Mouse (Mus musculus): Measurements from ENCODE around the gene Akap9. TPM values are rescaled to one million over a fixed set of nuclear protein-coding genes. Genes with fewer than 3 reads are reported as not detected.
"Not testable (repeated sequence)": the region's sequence is repeated elsewhere in the genome, so short reads cannot be mapped to it uniquely, and the experiment has no call there.

Akap9 gene
- total RNA-seq, 2 experiments from 2014 or later: 65.8 to 87.2 TPM

GRCm38 (mm10) chr5:3954541-3954940 is 26.7 kb downstream of the Akap9 start:
- DNase-seq (ENCODE audit: low spot score in 2 of 2): no peak
- intact Hi-C loops (cut with DNase I): no loop called here

DNA sequence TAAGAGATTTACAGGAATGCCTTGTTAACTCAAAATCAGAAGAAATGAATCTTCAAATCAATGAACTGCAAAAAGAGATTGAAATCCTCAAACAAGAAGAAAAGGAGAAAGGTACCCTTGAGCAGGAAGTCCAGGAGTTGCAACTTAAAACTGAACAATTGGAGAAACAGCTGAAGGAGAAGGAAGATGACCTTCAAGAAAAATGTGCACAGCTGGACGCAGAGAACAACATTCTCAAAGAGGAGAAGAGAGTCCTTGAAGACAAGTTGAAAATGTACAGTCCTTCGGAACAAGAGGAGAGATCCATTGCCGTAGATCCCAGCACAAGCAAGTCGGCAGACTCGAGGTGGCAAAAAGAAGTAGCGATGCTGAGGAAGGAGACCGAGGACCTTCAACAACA is 33.4 kb downstream of the Akap9 start:
- intact Hi-C loops (cut with DNase I): no loop called here
- DNase-seq (ENCODE audit: low spot score in 2 of 2): no peak

- no peak for DNase-seq (ENCODE audit: low spot score in 2 of 2)
- intact Hi-C loops (cut with DNase I): no loop called here
Observed at GRCm38 (mm10) chr5:3968415-3968814, 40.6 kb downstream of the Akap9 start.

GRCm38 (mm10) chr5:3969114-3969513 is 41.3 kb downstream of the Akap9 start:
- no peak for DNase-seq (ENCODE audit: low spot score in 2 of 2)
- intact Hi-C loops (cut with DNase I): no loop called here

DNA sequence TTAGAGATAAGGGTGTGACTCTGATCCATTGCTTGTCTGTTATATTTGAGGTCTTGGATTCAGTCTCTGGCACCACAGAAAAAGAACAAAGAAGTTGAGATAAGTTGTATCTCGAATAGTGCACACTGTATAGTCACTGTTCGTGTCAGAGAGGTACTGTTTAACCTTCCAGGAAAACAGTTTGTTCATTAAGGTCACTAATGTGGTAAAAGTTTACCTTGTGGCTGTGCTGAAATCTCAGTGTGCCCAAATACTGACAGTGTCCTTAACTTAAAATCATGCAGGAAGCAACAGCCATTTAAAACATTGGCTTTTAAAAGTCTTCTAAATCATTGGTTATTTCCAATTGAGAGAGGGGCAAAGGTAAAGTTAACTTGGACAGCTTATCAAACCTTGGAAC is 43.1 kb downstream of the Akap9 start:
- DNase-seq (ENCODE audit: low spot score in 2 of 2): no peak
- intact Hi-C loops (cut with DNase I): no loop called here

DNA sequence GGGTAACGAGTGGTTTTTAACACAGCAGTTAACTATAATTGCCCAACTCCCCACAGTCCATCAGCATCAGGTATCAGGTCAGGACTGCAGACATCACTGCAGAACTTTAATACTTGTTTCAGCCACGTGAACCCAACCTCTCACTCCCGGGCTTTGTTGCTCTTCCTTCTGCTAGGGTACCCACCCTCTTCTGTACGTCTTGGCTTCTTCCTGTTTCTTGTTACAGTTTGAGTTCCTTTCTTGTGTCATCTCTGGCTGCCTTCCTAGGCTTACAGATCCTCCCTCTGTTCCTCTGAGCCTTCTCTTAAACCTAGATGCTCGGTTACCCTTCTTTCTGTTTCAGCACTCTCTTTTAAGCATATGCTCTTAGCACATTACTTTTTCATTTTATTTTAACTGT is 45.9 kb downstream of the Akap9 start:
- intact Hi-C loops (cut with DNase I): no loop called here

GRCm38 (mm10) chr5:3974896-3975295 is 47.0 kb downstream of the Akap9 start:
- intact Hi-C loops (cut with DNase I): no loop called here
- no peak for DNase-seq (ENCODE audit: low spot score in 2 of 2)

More for the DNA sequence above, 45.9 kb downstream of the Akap9 start:
- DNase-seq (ENCODE audit: low spot score in 2 of 2): no peak

GRCm38 (mm10) chr5:3976111-3976510 is 48.3 kb downstream of the Akap9 start:
- intact Hi-C loops (cut with DNase I): no loop called here
- DNase-seq (ENCODE audit: low spot score in 2 of 2): no peak

DNA sequence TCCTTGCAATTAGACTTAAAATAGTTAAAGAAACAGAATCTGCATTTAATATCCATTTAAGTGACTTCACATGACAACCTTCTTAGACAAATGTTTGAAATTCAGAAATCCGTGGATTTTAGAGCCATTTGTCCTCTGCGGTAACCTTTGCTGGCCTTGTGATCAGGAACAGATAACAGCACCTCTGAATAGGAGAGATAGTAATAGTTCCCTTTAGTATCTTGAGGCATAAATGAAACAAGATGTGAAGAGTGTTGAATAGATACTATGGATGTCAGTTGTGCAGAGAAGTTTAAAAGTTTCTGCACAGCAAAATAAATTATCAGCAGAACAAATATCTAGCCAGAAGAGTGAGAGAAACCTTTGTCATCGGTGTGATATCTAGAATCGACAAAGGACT is 50.0 kb downstream of the Akap9 start:
- no peak for DNase-seq (ENCODE audit: low spot score in 2 of 2)
- intact Hi-C loops (cut with DNase I): no loop called here

- intact Hi-C loops (cut with DNase I): no loop called here
Observed at GRCm38 (mm10) chr5:3989608-3990007, 61.8 kb downstream of the Akap9 start.

DNA sequence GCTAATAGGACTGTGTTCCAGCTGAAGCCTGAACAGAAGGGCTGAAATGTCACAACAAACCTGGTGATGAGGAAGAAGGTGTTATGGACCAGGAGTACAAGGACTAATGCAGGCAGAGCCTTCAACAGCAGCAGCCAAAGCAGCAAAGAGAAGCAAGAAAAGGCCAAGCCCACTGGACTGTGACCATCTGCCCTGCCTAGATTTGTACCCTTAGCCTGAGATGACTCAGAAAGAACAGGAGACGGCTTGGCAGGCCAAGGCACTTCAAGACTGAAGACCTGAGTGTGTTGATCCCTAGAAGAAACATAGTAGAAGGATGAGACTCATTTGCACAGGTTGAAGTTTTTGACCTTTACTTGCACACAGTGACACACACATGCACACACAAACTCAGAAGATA is 62.6 kb downstream of the Akap9 start:
- no peak for DNase-seq (ENCODE audit: low spot score in 2 of 2)
- intact Hi-C loops (cut with DNase I): no loop called here

More at GRCm38 (mm10) chr5:3989608-3990007, 61.8 kb downstream of the Akap9 start:
- no peak for DNase-seq (ENCODE audit: low spot score in 2 of 2)

DNA sequence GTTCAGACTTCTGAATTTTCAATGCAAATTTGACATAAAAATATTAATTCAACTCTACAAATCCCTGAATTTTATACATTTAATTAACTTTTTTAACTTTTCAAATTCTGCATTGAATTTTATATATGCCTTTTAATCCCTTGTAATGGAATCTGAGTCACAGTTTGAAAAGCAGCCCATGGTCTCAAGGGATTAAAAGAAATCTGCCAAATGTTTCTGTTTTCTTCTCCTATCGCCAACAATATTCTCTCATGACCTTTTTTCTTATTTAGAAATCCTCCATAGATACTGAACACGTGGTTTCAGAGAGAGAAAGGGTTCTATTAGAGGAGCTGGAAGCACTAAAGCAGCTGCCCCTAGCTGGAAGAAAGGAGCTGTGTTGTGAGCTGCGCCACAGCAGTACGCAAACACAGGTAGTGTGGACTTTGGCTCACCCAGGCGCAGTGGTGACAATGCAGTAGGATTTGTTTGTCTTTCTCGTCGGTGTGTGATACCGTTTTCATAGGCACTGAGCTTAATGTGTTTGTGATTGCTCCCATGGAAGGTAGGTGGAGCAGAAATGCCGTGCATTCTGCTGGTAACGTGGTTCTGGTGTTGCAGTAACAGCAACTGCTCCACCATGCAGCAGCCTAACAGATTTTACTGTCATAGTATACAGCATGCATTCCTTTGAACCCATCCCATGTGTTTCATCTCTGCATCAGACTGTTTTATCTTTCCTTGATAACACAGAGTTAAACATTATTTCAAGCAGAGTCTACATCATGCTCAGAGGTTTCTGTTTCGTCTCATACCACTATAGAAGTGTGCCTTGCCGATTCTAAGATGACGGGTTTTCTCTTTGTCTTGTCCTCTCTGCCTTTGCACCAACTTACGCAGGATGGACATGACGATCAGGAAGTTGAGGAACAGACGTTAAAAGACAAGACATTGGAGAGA is 76.9 kb downstream of the Akap9 start:
- no peak for DNase-seq (ENCODE audit: low spot score in 2 of 2)
- intact Hi-C loops (cut with DNase I): no loop called here

- no peak for DNase-seq (ENCODE audit: low spot score in 2 of 2)
Observed at GRCm38 (mm10) chr5:4006606-4007005, 78.8 kb downstream of the Akap9 start.

GRCm38 (mm10) chr5:4008266-4008665 is 80.4 kb downstream of the Akap9 start:
- DNase-seq (ENCODE audit: low spot score in 2 of 2): no peak
- intact Hi-C loops (cut with DNase I): no loop called here

More at GRCm38 (mm10) chr5:4006606-4007005, 78.8 kb downstream of the Akap9 start:
- intact Hi-C loops (cut with DNase I): no loop called here

DNA sequence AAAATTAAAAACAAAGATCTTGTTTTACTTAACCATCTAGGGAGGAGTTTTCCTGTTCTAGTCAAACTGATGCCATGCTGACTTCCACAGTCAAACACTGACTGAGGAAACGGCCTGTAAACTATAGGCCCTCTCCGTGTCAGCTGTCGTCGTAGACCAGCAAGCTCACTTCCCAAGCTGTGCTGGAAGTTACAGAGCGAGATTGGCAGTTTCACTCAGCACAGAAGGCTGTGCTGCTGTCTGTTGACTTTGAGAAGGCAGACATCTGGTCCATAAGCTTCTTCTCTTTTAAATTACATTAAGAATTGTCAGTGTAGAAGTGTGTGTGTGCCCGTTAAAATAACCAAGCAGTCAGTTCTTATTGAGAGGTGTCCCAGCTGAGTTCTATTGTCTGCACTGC is 81.7 kb downstream of the Akap9 start:
- no peak for DNase-seq (ENCODE audit: low spot score in 2 of 2)
- intact Hi-C loops (cut with DNase I): no loop called here

- DNase-seq (ENCODE audit: low spot score in 2 of 2); intact Hi-C loops (cut with DNase I): not testable (repeated sequence)
Observed at GRCm38 (mm10) chr5:4017646-4018045, 89.8 kb downstream of the Akap9 start.

GRCm38 (mm10) chr5:4019377-4019776 is 91.5 kb downstream of the Akap9 start:
- no peak for DNase-seq (ENCODE audit: low spot score in 2 of 2)
- intact Hi-C loops (cut with DNase I): no loop called here

- no peak for DNase-seq (ENCODE audit: low spot score in 2 of 2)
- intact Hi-C loops (cut with DNase I): no loop called here
Observed at GRCm38 (mm10) chr5:4020018-4020417, 92.2 kb downstream of the Akap9 start.

DNA sequence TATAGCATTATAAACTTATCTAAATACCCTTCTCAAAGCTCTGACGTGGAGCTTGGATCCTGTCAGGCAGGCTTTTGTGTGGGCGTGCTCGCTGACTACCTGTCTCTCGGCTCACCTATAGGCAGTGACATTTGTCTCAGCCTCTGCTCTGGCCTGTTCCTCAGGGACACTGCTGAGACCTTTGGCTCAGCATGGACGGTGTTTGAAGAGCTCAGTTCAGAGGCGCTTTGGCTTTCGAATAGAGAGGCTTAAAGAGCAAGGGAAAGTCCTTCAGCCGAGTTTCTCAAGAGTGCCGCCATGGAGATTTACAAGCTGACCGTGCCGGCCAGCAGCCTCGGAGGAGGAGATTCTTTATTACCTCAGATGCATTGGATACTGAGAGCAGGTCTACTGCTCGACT is 95.3 kb downstream of the Akap9 start:
- DNase-seq (ENCODE audit: low spot score in 2 of 2): no peak
- intact Hi-C loops (cut with DNase I): no loop called here

GRCm38 (mm10) chr5:4023742-4024681 is 96.2 kb downstream of the Akap9 start:
- no peak for DNase-seq (ENCODE audit: low spot score in 2 of 2)
- intact Hi-C loops (cut with DNase I): no loop called here
